14 mouse cellular contexts compared by ENCODE assay signal in the genomic region with DNA sequence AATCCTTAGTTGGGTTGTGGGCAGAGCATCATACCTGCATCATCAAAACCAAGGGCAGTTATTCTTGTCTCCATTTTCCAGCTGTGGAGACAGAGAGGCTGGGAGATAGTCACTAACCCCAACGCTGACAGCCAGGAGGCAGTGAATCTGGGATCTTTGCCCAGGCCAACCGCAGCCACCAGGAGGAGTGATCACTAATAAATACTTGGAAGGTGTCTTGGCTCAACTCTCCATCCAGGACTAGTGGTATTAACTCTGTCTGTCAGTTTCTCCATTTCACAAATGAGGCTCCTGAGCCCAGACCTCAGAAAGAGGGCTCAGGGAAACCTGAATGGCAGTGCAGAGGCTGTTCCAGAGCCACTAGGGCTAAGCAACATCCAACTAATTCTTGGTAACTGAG. TPM values are rescaled to one million over a fixed set of nuclear protein-coding genes. Genes with fewer than 3 reads are reported as not detected.
DNase-seq lines count a peak whose midpoint lies in the region; ATAC-seq lines count a peak whose summit lies in the region.
"Had no signal": no experiment of that assay in that cellular context is flagged by ENCODE, and none has a peak within 500 bp of the region (broad histone marks: within the 10 kb centered on the region; RNA-seq: fewer than 3 reads in every experiment).

No protein-coding gene starts in this region.

- H3K9me3 ChIP-seq in hindbrain, embryonic 10.5 days: no peaks in the 10 kb centered on the region
- H3K9me3 ChIP-seq in hindbrain, embryonic 16.5 days (ENCODE audit: control insufficient read depth, low read length): no peaks in the 10 kb centered on the region
- H3K9me3 ChIP-seq in embryonic facial prominence, embryonic 10.5 days: no peaks in the 10 kb centered on the region
- no peaks in the 10 kb centered on the region for H3K9me3 ChIP-seq in kidney, embryonic 14.5 days (ENCODE audit: control insufficient read depth, low read length)
- H3K9me3 ChIP-seq: embryonic facial prominence, embryonic 12.5 days; kidney, embryonic 15.5 days had no signal

- H3K27ac ChIP-seq in hindbrain, embryonic 10.5 days: peak overlapping the region; percentile 100
- no peak overlapping the region for H3K27ac ChIP-seq in hindbrain, embryonic 16.5 days (ENCODE audit: low read depth, low read length)
- H3K27ac ChIP-seq in embryonic facial prominence, embryonic 10.5 days (replicated peaks): peak overlapping the region; percentile 77
- H3K27ac ChIP-seq in kidney, embryonic 14.5 days (ENCODE audit: low read depth, low read length): no peak overlapping the region
- H3K27ac ChIP-seq: embryonic facial prominence, embryonic 12.5 days; kidney, embryonic 15.5 days had no signal

- peaks cover 12% of the 10 kb centered on the region; the same call in 1 of the 2 replicates for H3K27me3 ChIP-seq in hindbrain, embryonic 10.5 days (ENCODE audit: insufficient read depth, poor library complexity, severe bottlenecking)
- H3K27me3 ChIP-seq in hindbrain, embryonic 16.5 days (replicated peaks; ENCODE audit: control insufficient read depth, insufficient read depth, low read length): no peaks in the 10 kb centered on the region
- peaks cover 59% of the 10 kb centered on the region for H3K27me3 ChIP-seq in embryonic facial prominence, embryonic 10.5 days (replicated peaks; ENCODE audit: low read depth, poor library complexity, severe bottlenecking)
- no peaks in the 10 kb centered on the region for H3K27me3 ChIP-seq in kidney, embryonic 14.5 days (ENCODE audit: control insufficient read depth, insufficient read depth, low read length)

- no peak overlapping the region for H3K4me2 ChIP-seq in hindbrain, embryonic 16.5 days (ENCODE audit: low read length)
- no peak overlapping the region for H3K4me2 ChIP-seq in kidney, embryonic 14.5 days (replicated peaks; ENCODE audit: low read depth, low read length)
- H3K4me2 ChIP-seq: embryonic facial prominence, embryonic 12.5 days; kidney, embryonic 15.5 days had no signal

- no peak for ATAC-seq in hindbrain, embryonic 16.5 days
- 0 out of 2 replicates have a peak, but pooled peaks have one; percentile 10 for ATAC-seq in megakaryocyte-erythroid progenitor cell, adult 5-6 weeks (replicated peaks; ENCODE audit: low FRiP score, low TSS enrichment, poor library complexity, severe bottlenecking)
- no peak for ATAC-seq in kidney, embryonic 14.5 days (ENCODE audit: low FRiP score, low TSS enrichment)
- ATAC-seq: forebrain, postnatal 0 days had no signal

- DNase-seq in hindbrain, embryonic 10.5 days (ENCODE audit: low spot score): no peak
- peak; percentile 77 for DNase-seq in 3T3-L1 (ENCODE audit: low read depth, low spot score)
- DNase-seq in embryonic facial prominence, embryonic 10.5 days (ENCODE audit: low spot score): no peak
- no peak for DNase-seq in layer of hippocampus, adult 9-10 months (ENCODE audit: low spot score)
- DNase-seq in right cerebral cortex, postnatal 36 days (ENCODE audit: low spot score in 2 of 2): no peak
- DNase-seq: cerebellum, adult 18-20 months; forebrain, postnatal 0 days; heart, adult 18-20 months; lung, postnatal 14 days had no signal

- peak overlapping the region; percentile 33 for H3K4me3 ChIP-seq in hindbrain, embryonic 10.5 days
- H3K4me3 ChIP-seq in hindbrain, embryonic 16.5 days (ENCODE audit: low read length): no peak overlapping the region
- H3K4me3 ChIP-seq in embryonic facial prominence, embryonic 10.5 days: no peak overlapping the region
- H3K4me3 ChIP-seq in kidney, embryonic 14.5 days (ENCODE audit: low read length): no peak overlapping the region
- H3K4me3 ChIP-seq: embryonic facial prominence, embryonic 12.5 days; kidney, embryonic 15.5 days had no signal

- 41% methylated on average over 2 of the region's 2 CpGs for WGBS in hindbrain, embryonic 10.5 days
- WGBS in hindbrain, embryonic 16.5 days: 29% methylated on average over 2 of the region's 2 CpGs
- 61% methylated on average over 2 of the region's 2 CpGs for WGBS in embryonic facial prominence, embryonic 10.5 days
- 22% methylated on average over 2 of the region's 2 CpGs for WGBS in kidney, embryonic 14.5 days

- no peak overlapping the region for H3K9ac ChIP-seq in hindbrain, embryonic 16.5 days (ENCODE audit: low read depth, low read length)
- H3K9ac ChIP-seq in kidney, embryonic 14.5 days (ENCODE audit: low read depth, low read length): no peak overlapping the region
- H3K9ac ChIP-seq: embryonic facial prominence, embryonic 12.5 days; forebrain, postnatal 0 days; kidney, embryonic 15.5 days had no signal

- H3K4me1 ChIP-seq in hindbrain, embryonic 10.5 days (replicated peaks): peaks cover 70% of the 10 kb centered on the region
- peaks cover 11% of the 10 kb centered on the region for H3K4me1 ChIP-seq in hindbrain, embryonic 16.5 days (ENCODE audit: control insufficient read depth, insufficient read depth, low read depth, low read length)
- H3K4me1 ChIP-seq in embryonic facial prominence, embryonic 10.5 days: peaks cover 40% of the 10 kb centered on the region
- H3K4me1 ChIP-seq in kidney, embryonic 14.5 days (ENCODE audit: control insufficient read depth, insufficient read depth, low read length): peaks cover 8% of the 10 kb centered on the region; the same call in 1 of the 2 replicates
- H3K4me1 ChIP-seq: embryonic facial prominence, embryonic 12.5 days had no signal

- H3K36me3 ChIP-seq in hindbrain, embryonic 10.5 days: no peaks in the 10 kb centered on the region
- no peaks in the 10 kb centered on the region for H3K36me3 ChIP-seq in hindbrain, embryonic 16.5 days (ENCODE audit: control insufficient read depth, insufficient read depth, low read length)
- H3K36me3 ChIP-seq in embryonic facial prominence, embryonic 10.5 days (replicated peaks): no peaks in the 10 kb centered on the region
- no peaks in the 10 kb centered on the region for H3K36me3 ChIP-seq in kidney, embryonic 14.5 days (ENCODE audit: control insufficient read depth, insufficient read depth, low read length)
- H3K36me3 ChIP-seq: embryonic facial prominence, embryonic 12.5 days; kidney, embryonic 15.5 days had no signal

RNA-seq across cellular contexts. Expression of a gene that starts 11.6 kb away (rescaled TPM):
- polyA plus RNA-seq in hindbrain, embryonic 10.5 days (2016; fragmentation: Nextera tagmentation; extraction: Ambion mirVana): 49.1 and 56.2 TPM in 2 replicates
- 22.6 and 25.8 TPM in 2 replicates for polyA plus RNA-seq in hindbrain, embryonic 16.5 days (2015; fragmentation: Nextera tagmentation; extraction: Ambion mirVana)
- polyA plus RNA-seq in embryonic facial prominence, embryonic 10.5 days (2016; fragmentation: Nextera tagmentation; extraction: Ambion mirVana): 12.3 and 19.2 TPM in 2 replicates
- total RNA-seq in megakaryocyte-erythroid progenitor cell, adult 5-6 weeks (2014; fragmentation: Nextera tagmentation): 46.4 and 54.8 TPM in 2 replicates
- 13.8 and 22.0 TPM in 2 replicates for total RNA-seq in megakaryocyte-erythroid progenitor cell, adult 5-6 weeks (2017)
- 8.9 and 15.6 TPM in 2 replicates for polyA plus RNA-seq in kidney, embryonic 14.5 days (2014; fragmentation: Nextera tagmentation; extraction: Ambion mirVana)

RNA-seq across cellular contexts. Expression of a gene that starts 31.7 kb away (rescaled TPM):
- polyA plus RNA-seq in hindbrain, embryonic 10.5 days (2016; fragmentation: Nextera tagmentation; extraction: Ambion mirVana): 111 and 114 TPM in 2 replicates
- 61.0 and 61.2 TPM in 2 replicates for polyA plus RNA-seq in hindbrain, embryonic 16.5 days (2015; fragmentation: Nextera tagmentation; extraction: Ambion mirVana)
- polyA plus RNA-seq in embryonic facial prominence, embryonic 10.5 days (2016; fragmentation: Nextera tagmentation; extraction: Ambion mirVana): 102 and 111 TPM in 2 replicates
- 78.3 and 82.5 TPM in 2 replicates for total RNA-seq in megakaryocyte-erythroid progenitor cell, adult 5-6 weeks (2014; fragmentation: Nextera tagmentation)
- 70.1 and 83.6 TPM in 2 replicates for total RNA-seq in megakaryocyte-erythroid progenitor cell, adult 5-6 weeks (2017)
- polyA plus RNA-seq in kidney, embryonic 14.5 days (2014; fragmentation: Nextera tagmentation; extraction: Ambion mirVana): 43.8 and 79.9 TPM in 2 replicates

RNA-seq across cellular contexts. Expression of a gene that starts 37.5 kb away (rescaled TPM):
- 23.8 and 25.0 TPM in 2 replicates for polyA plus RNA-seq in hindbrain, embryonic 10.5 days (2016; fragmentation: Nextera tagmentation; extraction: Ambion mirVana)
- 27.4 and 31.4 TPM in 2 replicates for polyA plus RNA-seq in hindbrain, embryonic 16.5 days (2015; fragmentation: Nextera tagmentation; extraction: Ambion mirVana)
- polyA plus RNA-seq in embryonic facial prominence, embryonic 10.5 days (2016; fragmentation: Nextera tagmentation; extraction: Ambion mirVana): 18.0 and 23.7 TPM in 2 replicates
- 14.4 and 32.5 TPM in 2 replicates for total RNA-seq in megakaryocyte-erythroid progenitor cell, adult 5-6 weeks (2014; fragmentation: Nextera tagmentation)
- 15.8 and 24.9 TPM in 2 replicates for total RNA-seq in megakaryocyte-erythroid progenitor cell, adult 5-6 weeks (2017)
- polyA plus RNA-seq in kidney, embryonic 14.5 days (2014; fragmentation: Nextera tagmentation; extraction: Ambion mirVana): 27.3 and 29.2 TPM in 2 replicates

RNA-seq across cellular contexts. Expression of a gene that starts 54.9 kb away (rescaled TPM):
- polyA plus RNA-seq in hindbrain, embryonic 10.5 days (2016; fragmentation: Nextera tagmentation; extraction: Ambion mirVana): 18.3 and 24.7 TPM in 2 replicates
- 45.9 and 47.9 TPM in 2 replicates for polyA plus RNA-seq in hindbrain, embryonic 16.5 days (2015; fragmentation: Nextera tagmentation; extraction: Ambion mirVana)
- polyA plus RNA-seq in embryonic facial prominence, embryonic 10.5 days (2016; fragmentation: Nextera tagmentation; extraction: Ambion mirVana): 10.1 and 11.2 TPM in 2 replicates
- 3.6 and 5.5 TPM in 2 replicates for total RNA-seq in megakaryocyte-erythroid progenitor cell, adult 5-6 weeks (2014; fragmentation: Nextera tagmentation)
- 2.1 and 3.3 TPM in 2 replicates for total RNA-seq in megakaryocyte-erythroid progenitor cell, adult 5-6 weeks (2017)
- polyA plus RNA-seq in kidney, embryonic 14.5 days (2014; fragmentation: Nextera tagmentation; extraction: Ambion mirVana): 9.1 and 11.4 TPM in 2 replicates

Comparison
In these comparisons a context has a peak if more than half of its experiments do, and no peak if none do; other contexts are left out.
1. H3K27ac ChIP-seq: peak in hindbrain, embryonic 10.5 days (single experiment) and embryonic facial prominence, embryonic 10.5 days (single experiment); none in hindbrain, embryonic 16.5 days (single experiment) and kidney, embryonic 14.5 days (single experiment).